ENCODE assay signal across 8 mouse cellular contexts in the genomic region with DNA sequence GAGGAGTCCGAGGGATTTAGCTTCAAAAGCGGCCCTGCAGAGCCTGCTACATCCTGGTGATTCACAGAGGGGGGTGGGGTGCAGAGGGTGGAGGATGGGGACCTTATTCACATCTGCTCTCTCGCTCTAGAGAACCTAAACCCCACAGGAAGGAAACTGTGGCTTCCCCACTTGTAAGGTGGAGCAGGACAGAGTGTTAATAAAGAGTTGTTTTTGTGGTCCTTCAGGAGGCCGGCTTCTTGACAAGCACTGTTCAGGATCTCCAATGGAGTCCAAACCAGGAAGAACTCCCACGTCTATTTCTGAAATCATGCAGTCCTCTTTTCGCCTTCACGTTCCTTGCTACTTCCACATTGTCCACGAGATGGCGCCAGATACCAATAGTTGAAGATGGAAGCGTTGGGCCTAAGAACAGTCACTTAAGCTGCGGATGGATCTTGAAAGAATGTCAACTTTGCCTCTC. TPM values are rescaled to one million over a fixed set of nuclear protein-coding genes. Genes with fewer than 3 reads are reported as not detected.
A peak's percentile ranks its signal among the peaks of the same experiment; 100 is the strongest.
DNase-seq lines count a peak whose midpoint lies in the region; ATAC-seq and TF ChIP-seq lines count a peak whose summit lies in the region.

No protein-coding gene starts in this region.

- H3K27ac ChIP-seq in embryonic facial prominence, embryonic 14.5 days (replicated peaks; ENCODE audit: low read depth, low read length), result no peak overlapping the region
- no peak overlapping the region for H3K27ac ChIP-seq in heart, embryonic 10.5 days
- no peak overlapping the region for H3K27ac ChIP-seq in kidney, postnatal 0 days
- no peak overlapping the region for H3K27ac ChIP-seq in liver, embryonic 12.5 days
- H3K27ac ChIP-seq in neural tube, embryonic 12.5 days, result no peak overlapping the region

- peak; percentile 85 to 86 for DNase-seq in B cell, adult 2 months
- peak; percentile 65 for DNase-seq in adrenal gland, postnatal 4 days (ENCODE audit: low spot score in 2 of 2)
- peak; percentile 83 for DNase-seq in embryonic facial prominence, embryonic 14.5 days (ENCODE audit: low spot score)
- DNase-seq in heart, embryonic 10.5 days (ENCODE audit: low spot score), result peak; percentile 81
- peak; percentile 93 for DNase-seq in kidney, postnatal 0 days (ENCODE audit: low spot score)
- DNase-seq in telencephalon, adult 2 months (ENCODE audit: low read depth, low spot score), result peak; percentile 87

- TF ChIP-seq CTCF in kidney, postnatal 0 days (IDR thresholded peaks at IDR 0.05; ENCODE audit: low read depth), result peak; percentile 99

- H3K4me2 ChIP-seq in embryonic facial prominence, embryonic 14.5 days (ENCODE audit: low read depth, low read length), result 0 out of 2 replicates have a peak overlapping the region, but pooled peaks have one; percentile 23
- H3K4me2 ChIP-seq in kidney, postnatal 0 days (ENCODE audit: low read length), result no peak overlapping the region; the same call in 1 of the 2 replicates
- H3K4me2 ChIP-seq in liver, embryonic 12.5 days, result 0 out of 2 replicates have a peak overlapping the region, but pooled peaks have one; percentile 14
- no peak overlapping the region for H3K4me2 ChIP-seq in neural tube, embryonic 12.5 days (replicated peaks)

- H3K27me3 ChIP-seq in embryonic facial prominence, embryonic 14.5 days (replicated peaks; ENCODE audit: control insufficient read depth, insufficient read depth, low read length), result no peaks in the 10 kb centered on the region
- H3K27me3 ChIP-seq in heart, embryonic 10.5 days (ENCODE audit: insufficient read depth, poor library complexity, severe bottlenecking), result peaks cover 20% of the 10 kb centered on the region
- no peaks in the 10 kb centered on the region for H3K27me3 ChIP-seq in kidney, postnatal 0 days (ENCODE audit: insufficient read depth, low read length)
- H3K27me3 ChIP-seq in liver, embryonic 12.5 days (replicated peaks), result peaks cover 34% of the 10 kb centered on the region
- H3K27me3 ChIP-seq in neural tube, embryonic 12.5 days (replicated peaks), result no peaks in the 10 kb centered on the region

- 5% methylated on average over 11 of the region's 11 CpGs for WGBS in embryonic facial prominence, embryonic 14.5 days
- 10% methylated on average over 11 of the region's 11 CpGs for WGBS in heart, embryonic 10.5 days
- 8% methylated on average over 11 of the region's 11 CpGs for WGBS in kidney, postnatal 0 days
- 6% methylated on average over 11 of the region's 11 CpGs for WGBS in liver, embryonic 12.5 days (ENCODE audit: insufficient replicate concordance)
- 8% methylated on average over 11 of the region's 11 CpGs for WGBS in neural tube, embryonic 12.5 days

- 0 out of 2 replicates have a peak, but pooled peaks cover 5% of the 10 kb centered on the region for H3K4me1 ChIP-seq in embryonic facial prominence, embryonic 14.5 days (ENCODE audit: control insufficient read depth, insufficient read depth, low read length)
- peaks cover 3% of the 10 kb centered on the region; the same call in 1 of the 2 replicates for H3K4me1 ChIP-seq in heart, embryonic 10.5 days
- 0 out of 2 replicates have a peak, but pooled peaks cover 3% of the 10 kb centered on the region for H3K4me1 ChIP-seq in kidney, postnatal 0 days (replicated peaks; ENCODE audit: insufficient read depth, low read length)
- peaks cover 4% of the 10 kb centered on the region; the same call in 1 of the 2 replicates for H3K4me1 ChIP-seq in liver, embryonic 12.5 days
- H3K4me1 ChIP-seq in neural tube, embryonic 12.5 days, result no peaks in the 10 kb centered on the region

- no peaks in the 10 kb centered on the region for H3K36me3 ChIP-seq in embryonic facial prominence, embryonic 14.5 days (ENCODE audit: control insufficient read depth, insufficient read depth, low read length)
- H3K36me3 ChIP-seq in heart, embryonic 10.5 days, result no peaks in the 10 kb centered on the region
- H3K36me3 ChIP-seq in kidney, postnatal 0 days (ENCODE audit: insufficient read depth, low read length), result no peaks in the 10 kb centered on the region
- no peaks in the 10 kb centered on the region for H3K36me3 ChIP-seq in liver, embryonic 12.5 days
- no peaks in the 10 kb centered on the region for H3K36me3 ChIP-seq in neural tube, embryonic 12.5 days

- no peak overlapping the region for H3K9ac ChIP-seq in embryonic facial prominence, embryonic 14.5 days (ENCODE audit: low read depth, low read length)
- no peak overlapping the region for H3K9ac ChIP-seq in kidney, postnatal 0 days (ENCODE audit: low read depth, low read length)
- no peak overlapping the region for H3K9ac ChIP-seq in liver, embryonic 12.5 days
- no peak overlapping the region for H3K9ac ChIP-seq in neural tube, embryonic 12.5 days

- no peaks in the 10 kb centered on the region for H3K9me3 ChIP-seq in embryonic facial prominence, embryonic 14.5 days (ENCODE audit: control insufficient read depth, low read length)
- H3K9me3 ChIP-seq in heart, embryonic 10.5 days, result no peaks in the 10 kb centered on the region
- no peaks in the 10 kb centered on the region for H3K9me3 ChIP-seq in kidney, postnatal 0 days (replicated peaks; ENCODE audit: low read length)
- no peaks in the 10 kb centered on the region for H3K9me3 ChIP-seq in liver, embryonic 12.5 days (replicated peaks)
- no peaks in the 10 kb centered on the region for H3K9me3 ChIP-seq in neural tube, embryonic 12.5 days

- H3K4me3 ChIP-seq in embryonic facial prominence, embryonic 14.5 days (ENCODE audit: low read depth, low read length), result no peak overlapping the region
- H3K4me3 ChIP-seq in heart, embryonic 10.5 days, result no peak overlapping the region
- no peak overlapping the region for H3K4me3 ChIP-seq in kidney, postnatal 0 days (replicated peaks; ENCODE audit: low read depth, low read length)
- no peak overlapping the region for H3K4me3 ChIP-seq in liver, embryonic 12.5 days
- no peak overlapping the region for H3K4me3 ChIP-seq in neural tube, embryonic 12.5 days

- 0 out of 2 replicates have a peak, but pooled peaks have one; percentile 8 for ATAC-seq in embryonic facial prominence, embryonic 14.5 days (ENCODE audit: low read depth)
- no peak; the same call in 1 of the 2 replicates for ATAC-seq in kidney, postnatal 0 days (replicated peaks; ENCODE audit: low FRiP score, low read depth)
- ATAC-seq in liver, embryonic 12.5 days, result no peak
- ATAC-seq in neural tube, embryonic 12.5 days (ENCODE audit: low FRiP score, low read depth), result peak; percentile 33; the same call in 1 of the 2 replicates

RNA-seq across cellular contexts. Expression of a gene that starts 3.0 kb away (rescaled TPM):
- total RNA-seq in adrenal gland, postnatal 4 days (2021), result not detected
- polyA plus RNA-seq in embryonic facial prominence, embryonic 14.5 days (2014; fragmentation: Nextera tagmentation; extraction: Ambion mirVana), result not detected in 2 replicates
- not detected in 2 replicates for polyA plus RNA-seq in heart, embryonic 10.5 days (2016; fragmentation: Nextera tagmentation; extraction: Ambion mirVana)
- polyA plus RNA-seq in kidney, postnatal 0 days (2015; fragmentation: Nextera tagmentation; extraction: Ambion mirVana), result not detected in 2 replicates
- not detected in 2 replicates for polyA plus RNA-seq in liver, embryonic 12.5 days (2016; fragmentation: Nextera tagmentation; extraction: Ambion mirVana)
- polyA plus RNA-seq in neural tube, embryonic 12.5 days (2016; fragmentation: Nextera tagmentation; extraction: Ambion mirVana), result not detected in 2 replicates

RNA-seq across cellular contexts. Expression of a gene that starts 6.1 kb away (rescaled TPM):
- total RNA-seq in adrenal gland, postnatal 4 days (2021), result 10 to 100 TPM in 1 of 2 experiments, under 1 TPM in 1; 0.25 to 10.2 TPM
- polyA plus RNA-seq in embryonic facial prominence, embryonic 14.5 days (2014; fragmentation: Nextera tagmentation; extraction: Ambion mirVana), result 0.14 TPM in 1 of 2 replicates, not detected in the other
- polyA plus RNA-seq in heart, embryonic 10.5 days (2016; fragmentation: Nextera tagmentation; extraction: Ambion mirVana), result not detected in 2 replicates
- 0.09 and 0.17 TPM in 2 replicates for polyA plus RNA-seq in kidney, postnatal 0 days (2015; fragmentation: Nextera tagmentation; extraction: Ambion mirVana)
- polyA plus RNA-seq in liver, embryonic 12.5 days (2016; fragmentation: Nextera tagmentation; extraction: Ambion mirVana), result not detected in 2 replicates
- polyA plus RNA-seq in neural tube, embryonic 12.5 days (2016; fragmentation: Nextera tagmentation; extraction: Ambion mirVana), result not detected in 2 replicates

RNA-seq across cellular contexts. Expression of a gene that starts 11.8 kb away (rescaled TPM):
- total RNA-seq in adrenal gland, postnatal 4 days (2021), result 1 to 10 TPM in 1 of 2 experiments, under 1 TPM in 1; 0.31 to 2.1 TPM
- polyA plus RNA-seq in embryonic facial prominence, embryonic 14.5 days (2014; fragmentation: Nextera tagmentation; extraction: Ambion mirVana), result not detected in 2 replicates
- polyA plus RNA-seq in heart, embryonic 10.5 days (2016; fragmentation: Nextera tagmentation; extraction: Ambion mirVana), result not detected in 2 replicates
- 0.93 and 1.2 TPM in 2 replicates for polyA plus RNA-seq in kidney, postnatal 0 days (2015; fragmentation: Nextera tagmentation; extraction: Ambion mirVana)
- not detected in 2 replicates for polyA plus RNA-seq in liver, embryonic 12.5 days (2016; fragmentation: Nextera tagmentation; extraction: Ambion mirVana)
- polyA plus RNA-seq in neural tube, embryonic 12.5 days (2016; fragmentation: Nextera tagmentation; extraction: Ambion mirVana), result not detected in 2 replicates

RNA-seq across cellular contexts. Expression of a gene that starts 45.3 kb away (rescaled TPM):
- 10 to 100 TPM; 67.1 to 72.7 TPM for total RNA-seq in adrenal gland, postnatal 4 days (2021)
- 182 and 192 TPM in 2 replicates for polyA plus RNA-seq in embryonic facial prominence, embryonic 14.5 days (2014; fragmentation: Nextera tagmentation; extraction: Ambion mirVana)
- 157 and 163 TPM in 2 replicates for polyA plus RNA-seq in heart, embryonic 10.5 days (2016; fragmentation: Nextera tagmentation; extraction: Ambion mirVana)
- polyA plus RNA-seq in kidney, postnatal 0 days (2015; fragmentation: Nextera tagmentation; extraction: Ambion mirVana), result 247 and 248 TPM in 2 replicates
- 123 and 128 TPM in 2 replicates for polyA plus RNA-seq in liver, embryonic 12.5 days (2016; fragmentation: Nextera tagmentation; extraction: Ambion mirVana)
- polyA plus RNA-seq in neural tube, embryonic 12.5 days (2016; fragmentation: Nextera tagmentation; extraction: Ambion mirVana), result 182 and 190 TPM in 2 replicates

RNA-seq across cellular contexts. Expression of a gene that starts 50.5 kb away (rescaled TPM):
- total RNA-seq in adrenal gland, postnatal 4 days (2021), result not detected
- not detected in 2 replicates for polyA plus RNA-seq in embryonic facial prominence, embryonic 14.5 days (2014; fragmentation: Nextera tagmentation; extraction: Ambion mirVana)
- polyA plus RNA-seq in heart, embryonic 10.5 days (2016; fragmentation: Nextera tagmentation; extraction: Ambion mirVana), result not detected in 2 replicates
- polyA plus RNA-seq in kidney, postnatal 0 days (2015; fragmentation: Nextera tagmentation; extraction: Ambion mirVana), result not detected in 2 replicates
- not detected in 2 replicates for polyA plus RNA-seq in liver, embryonic 12.5 days (2016; fragmentation: Nextera tagmentation; extraction: Ambion mirVana)
- polyA plus RNA-seq in neural tube, embryonic 12.5 days (2016; fragmentation: Nextera tagmentation; extraction: Ambion mirVana), result not detected in 2 replicates

Comparison
In these comparisons a context has a peak if more than half of its experiments do, and no peak if none do; other contexts are left out.
1. ATAC-seq: peak in embryonic facial prominence, embryonic 14.5 days (single experiment) and neural tube, embryonic 12.5 days (single experiment); none in kidney, postnatal 0 days (single experiment) and liver, embryonic 12.5 days (single experiment).
2. H3K4me2 ChIP-seq: peak in embryonic facial prominence, embryonic 14.5 days (single experiment) and liver, embryonic 12.5 days (single experiment); none in kidney, postnatal 0 days (single experiment) and neural tube, embryonic 12.5 days (single experiment).
3. Peak in every context shown above with its lines, with median percentiles within 50 percentile points of each other: DNase-seq.